In the genomic region with DNA sequence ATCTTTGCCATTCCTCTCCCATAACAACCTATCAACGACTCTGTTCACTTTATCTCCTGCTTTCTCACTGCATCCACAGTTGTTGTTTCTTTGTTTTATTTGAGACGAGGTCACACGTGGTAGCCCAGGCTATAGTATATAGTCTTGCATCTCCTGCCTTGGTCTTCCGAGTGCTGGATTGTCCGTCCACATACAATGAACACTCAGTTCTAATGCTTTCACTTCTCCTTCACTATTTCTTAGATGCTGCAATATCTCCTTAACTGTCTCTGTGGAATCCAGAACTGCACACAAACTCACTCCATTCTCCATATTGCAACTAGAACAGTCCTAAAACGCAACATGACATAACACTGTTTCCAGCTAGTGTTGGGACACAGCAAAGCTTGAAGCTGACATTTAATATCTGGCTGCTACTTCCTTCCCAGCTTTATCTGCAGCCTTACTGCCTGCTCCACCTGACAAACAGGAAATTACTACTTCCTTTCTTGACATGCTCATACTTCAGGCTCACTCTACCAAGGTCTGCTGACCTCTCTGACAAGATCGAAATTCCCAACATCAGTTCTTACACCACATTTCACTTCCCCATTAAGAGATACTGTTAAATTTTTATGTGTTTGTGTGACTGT, we compare ENCODE assay signal across 8 mouse cellular contexts. TPM values are rescaled to one million over a fixed set of nuclear protein-coding genes. Genes with fewer than 3 reads are reported as not detected.
DNase-seq lines count a peak whose midpoint lies in the region; ATAC-seq and TF ChIP-seq lines count a peak whose summit lies in the region.

No protein-coding gene starts in this region.

- H3K36me3 ChIP-seq in kidney, adult 2 months (ENCODE audit: control insufficient read depth, insufficient read depth, low read length), result no peaks in the 10 kb centered on the region; the same call in 1 of the 2 replicates
- peaks cover 32% of the 10 kb centered on the region for H3K36me3 ChIP-seq in G1E (replicated peaks)
- H3K36me3 ChIP-seq in macrophage (ENCODE audit: inconsistent target), result no peaks in the 10 kb centered on the region
- no peaks in the 10 kb centered on the region; the same call in 1 of the 2 replicates for H3K36me3 ChIP-seq in hindbrain, embryonic 16.5 days (ENCODE audit: control insufficient read depth, insufficient read depth, low read length)

- no peaks in the 10 kb centered on the region; the same call in 1 of the 2 replicates for H3K4me1 ChIP-seq in kidney, adult 2 months (ENCODE audit: control insufficient read depth, insufficient read depth, low read length)
- peaks cover 13% of the 10 kb centered on the region for H3K4me1 ChIP-seq in G1E (ENCODE audit: insufficient read depth, low read depth, low read length)
- H3K4me1 ChIP-seq in hindbrain, embryonic 16.5 days (ENCODE audit: control insufficient read depth, insufficient read depth, low read depth, low read length), result no peaks in the 10 kb centered on the region

- H3K27ac ChIP-seq in kidney, adult 2 months (ENCODE audit: insufficient read depth, low read depth, low read length), result peak overlapping the region; percentile 55; the same call in 1 of the 2 replicates
- H3K27ac ChIP-seq in macrophage, result peak overlapping the region; percentile 61
- H3K27ac ChIP-seq in hindbrain, embryonic 16.5 days (ENCODE audit: low read depth, low read length), result no peak overlapping the region

- no peaks in the 10 kb centered on the region for H3K79me2 ChIP-seq in macrophage (ENCODE audit: inconsistent target)

- 62% methylated on average over 7 of the region's 7 CpGs for WGBS in kidney, adult 2 months
- 14% methylated on average over 7 of the region's 7 CpGs for WGBS in macrophage (ENCODE audit: missing documents)
- WGBS in hindbrain, embryonic 16.5 days, result 92% methylated on average over 7 of the region's 7 CpGs

- ATAC-seq in G1E (ENCODE audit: extremely low read depth, insufficient number of reproducible peaks, low FRiP score, poor library complexity, severe bottlenecking), result peak; percentile 81
- peak; percentile 83 to 92 for ATAC-seq in hematopoietic stem cell, adult 5-6 weeks (replicated peaks in 1 of 2; ENCODE audit: insufficient read depth in 1 of 2, low FRiP score in 2 of 2, low TSS enrichment in 1 of 2, low read depth in 1 of 2, poor library complexity in 2 of 2, severe bottlenecking in 2 of 2)
- no peak for ATAC-seq in hindbrain, embryonic 16.5 days

- TF ChIP-seq CTCF in kidney, adult 2 months (conservative IDR thresholded peaks at IDR 0.05; ENCODE audit: insufficient read depth, insufficient read length, low read depth, low read length), result no peak
- TF ChIP-seq CTCF in G1E (IDR thresholded peaks at IDR 0.05; ENCODE audit: low read depth, low read length), result no peak

- H3K9me3 ChIP-seq in G1E (replicated peaks), result no peaks in the 10 kb centered on the region
- H3K9me3 ChIP-seq in hindbrain, embryonic 16.5 days (ENCODE audit: control insufficient read depth, low read length), result no peaks in the 10 kb centered on the region

- no peak overlapping the region for H3K4me2 ChIP-seq in hindbrain, embryonic 16.5 days (ENCODE audit: low read length)

- no peak overlapping the region for H3K4me3 ChIP-seq in kidney, adult 2 months (ENCODE audit: insufficient read depth, low read depth, low read length)
- H3K4me3 ChIP-seq in G1E (ENCODE audit: low read depth, low read length) (no peak overlapping the region), macrophage (ENCODE audit: inconsistent target) (no peak overlapping the region)
- no peak overlapping the region for H3K4me3 ChIP-seq in hindbrain, embryonic 16.5 days (ENCODE audit: low read length)

- TF ChIP-seq POLR2A in kidney, adult 2 months (IDR thresholded peaks at IDR 0.05; ENCODE audit: low read depth, low read length), result no peak

- no peaks in the 10 kb centered on the region for H3K27me3 ChIP-seq in kidney, adult 2 months (replicated peaks; ENCODE audit: control insufficient read depth, insufficient read depth, low read length)
- H3K27me3 ChIP-seq in G1E (ENCODE audit: insufficient read depth, low read length), result no peaks in the 10 kb centered on the region
- H3K27me3 ChIP-seq in hindbrain, embryonic 16.5 days (replicated peaks; ENCODE audit: control insufficient read depth, insufficient read depth, low read length), result no peaks in the 10 kb centered on the region

- H3K9ac ChIP-seq in hindbrain, embryonic 16.5 days (ENCODE audit: low read depth, low read length), result no peak overlapping the region

- DNase-seq in kidney, adult 2 months, result peak; percentile 28
- no peak for DNase-seq in kidney, postnatal 4 days
- DNase-seq in G1E (ENCODE audit: low spot score), result no peak
- DNase-seq in MN1 (ENCODE audit: low spot score), result no peak
- DNase-seq in right cerebral cortex, postnatal 36 days (ENCODE audit: low spot score in 2 of 2), result no peak

RNA-seq across cellular contexts. Expression of a gene that starts 13.3 kb away (rescaled TPM):
- 8.1 and 9.6 TPM in 2 replicates for polyA plus RNA-seq in kidney, adult 2 months (2012; rRNA removed)
- total RNA-seq in G1E (2014; fragmentation: Nextera tagmentation) (25.2 and 33.6 TPM in 2 replicates), G1E (2017) (19.5 and 20.8 TPM in 2 replicates)
- polyA plus RNA-seq in G1E (2012) (1.9 and 2.2 TPM in 2 replicates), macrophage (2018) (6.8 to 8.1 TPM (median 7.4 TPM) in 3 replicates)
- total RNA-seq in hematopoietic stem cell, adult 5-6 weeks (2017), result 9.4 and 11.9 TPM in 2 replicates
- total RNA-seq in macrophage (2018; cell fraction: chromatin; rRNA removed), result 10 to 100 TPM in 19 of 26 experiments, 1 to 10 TPM in 7; 2.6 to 40.1 (median 21.7) TPM
- 10 to 100 TPM in 1 of 26 experiments, 1 to 10 TPM in 25; 2.8 to 10.7 (median 8.5) TPM for total RNA-seq in macrophage (2018; cell fraction: cytosol; rRNA removed)
- total RNA-seq in macrophage (2018; cell fraction: nucleus; rRNA removed), result 10 to 100 TPM in 16 of 26 experiments, 1 to 10 TPM in 10; 3.4 to 30.5 (median 14.7) TPM
- polyA plus RNA-seq in hindbrain, embryonic 16.5 days (2015; fragmentation: Nextera tagmentation; extraction: Ambion mirVana), result 7.6 and 8.7 TPM in 2 replicates

RNA-seq across cellular contexts. Expression of a gene that starts 31.1 kb away (rescaled TPM):
- polyA plus RNA-seq in kidney, adult 2 months (2012; rRNA removed), result 9.6 and 19.1 TPM in 2 replicates
- total RNA-seq in G1E (2014; fragmentation: Nextera tagmentation), result 57.0 and 57.3 TPM in 2 replicates
- 285 and 291 TPM in 2 replicates for total RNA-seq in G1E (2017)
- 97.7 and 127 TPM in 2 replicates for polyA plus RNA-seq in G1E (2012)
- total RNA-seq in hematopoietic stem cell, adult 5-6 weeks (2017), result 52.8 and 63.5 TPM in 2 replicates
- 10 to 100 TPM in 1 of 26 experiments, 1 to 10 TPM in 14, not detected in 11; 1.5 to 10.6 (median 4.8) TPM for total RNA-seq in macrophage (2018; cell fraction: chromatin; rRNA removed)
- 10 to 100 TPM in 19 of 26 experiments, 1 to 10 TPM in 7; 7.7 to 20.3 (median 12.9) TPM for total RNA-seq in macrophage (2018; cell fraction: cytosol; rRNA removed)
- total RNA-seq in macrophage (2018; cell fraction: nucleus; rRNA removed), result 1 to 10 TPM in 24 of 26 experiments, not detected in 2; 1.2 to 9.1 (median 3.0) TPM
- 16.2 to 19.5 TPM (median 17.8 TPM) in 3 replicates for polyA plus RNA-seq in macrophage (2018)
- 47.1 and 58.4 TPM in 2 replicates for polyA plus RNA-seq in hindbrain, embryonic 16.5 days (2015; fragmentation: Nextera tagmentation; extraction: Ambion mirVana)

RNA-seq across cellular contexts. Expression of a gene that starts 31.3 kb away (rescaled TPM):
- 2.8 and 3.2 TPM in 2 replicates for polyA plus RNA-seq in kidney, adult 2 months (2012; rRNA removed)
- total RNA-seq in G1E (2014; fragmentation: Nextera tagmentation) (not detected in 2 replicates), G1E (2017) (1.2 and 1.3 TPM in 2 replicates)
- polyA plus RNA-seq in G1E (2012) (0.03 and 0.04 TPM in 2 replicates), macrophage (2018) (not detected in 3 replicates)
- total RNA-seq in hematopoietic stem cell, adult 5-6 weeks (2017), result 0.13 and 0.20 TPM in 2 replicates
- not detected for total RNA-seq in macrophage (2018; cell fraction: chromatin; rRNA removed)
- total RNA-seq in macrophage (2018; cell fraction: cytosol; rRNA removed), result not detected
- total RNA-seq in macrophage (2018; cell fraction: nucleus; rRNA removed), result not detected
- polyA plus RNA-seq in hindbrain, embryonic 16.5 days (2015; fragmentation: Nextera tagmentation; extraction: Ambion mirVana), result 1.7 and 1.8 TPM in 2 replicates

RNA-seq across cellular contexts. Expression of a gene that starts 37.8 kb away (rescaled TPM):
- polyA plus RNA-seq in kidney, adult 2 months (2012; rRNA removed), result 101 and 112 TPM in 2 replicates
- 28.4 and 36.0 TPM in 2 replicates for total RNA-seq in G1E (2014; fragmentation: Nextera tagmentation)
- 136 and 155 TPM in 2 replicates for total RNA-seq in G1E (2017)
- 320 and 408 TPM in 2 replicates for polyA plus RNA-seq in G1E (2012)
- 79.2 and 94.9 TPM in 2 replicates for total RNA-seq in hematopoietic stem cell, adult 5-6 weeks (2017)
- total RNA-seq in macrophage (2018; cell fraction: chromatin; rRNA removed), result 10 to 100 TPM; 20.5 to 71.9 (median 37.4) TPM
- 10 to 100 TPM; 40.1 to 75.8 (median 57.1) TPM for total RNA-seq in macrophage (2018; cell fraction: cytosol; rRNA removed)
- total RNA-seq in macrophage (2018; cell fraction: nucleus; rRNA removed), result 10 to 100 TPM; 15.0 to 62.4 (median 41.1) TPM
- 52.7 to 95.7 TPM (median 56.1 TPM) in 3 replicates for polyA plus RNA-seq in macrophage (2018)
- polyA plus RNA-seq in hindbrain, embryonic 16.5 days (2015; fragmentation: Nextera tagmentation; extraction: Ambion mirVana), result 80.1 and 82.3 TPM in 2 replicates
